Mouse (Mus musculus) ovary, postnatal 14 days (tissue): ENCODE measurements around the gene Gm38655.
A peak's percentile ranks its signal among the peaks of the same experiment; 100 is the strongest.
"Not testable (repeated sequence)": the region's sequence is repeated elsewhere in the genome, so short reads cannot be mapped to it uniquely, and the experiment has no call there.

Source experiments
- DNase-seq: peaks from one replicate; pipeline ENCODE4 v3.0.0; 2022; ENCODE audit warnings: low spot score

The Gm38655 gene

GRCm38 (mm10) chr17:25169706-25170105 lies 5.6 kb downstream of the Gm38655 start:
- DNase-seq, result no peak

GRCm38 (mm10) chr17:25165970-25166671 lies 9.2 kb downstream of the Gm38655 start:
- no peak for DNase-seq

GRCm38 (mm10) chr17:25164770-25165169 lies 10.5 kb downstream of the Gm38655 start:
- no peak for DNase-seq

GRCm38 (mm10) chr17:25163387-25163786 lies 11.9 kb downstream of the Gm38655 start:
- no peak for DNase-seq

- no peak for DNase-seq
These were observed 13.1 kb downstream of the Gm38655 start, which contains the start of gene Ccdc154 for GRCm38 (mm10) chr17:25162161-25162560. Ccdc154 (plus strand) TSS chr17:25162461.

GRCm38 (mm10) chr17:25139960-25140359 lies 35.3 kb downstream of the Gm38655 start:
- DNase-seq, result no peak

- DNase-seq, result no peak
These were observed 36.5 kb downstream of the Gm38655 start for GRCm38 (mm10) chr17:25138803-25139202.

- no peak for DNase-seq
These were observed 39.6 kb downstream of the Gm38655 start for GRCm38 (mm10) chr17:25135622-25136021.

GRCm38 (mm10) chr17:25133275-25133698 lies 42.0 kb downstream of the Gm38655 start, which contains the start of gene Clcn7:
Clcn7 (plus strand) TSS chr17:25133391.
- peak; percentile 87 for DNase-seq

- no peak for DNase-seq
These were observed 45.2 kb downstream of the Gm38655 start for GRCm38 (mm10) chr17:25130060-25130459.

- no peak for DNase-seq
These were observed 47.6 kb downstream of the Gm38655 start for GRCm38 (mm10) chr17:25127681-25128080.

GRCm38 (mm10) chr17:25127079-25127478 lies 48.2 kb downstream of the Gm38655 start:
- DNase-seq, result no peak

- not testable (repeated sequence) for DNase-seq
These were observed 49.7 kb downstream of the Gm38655 start for GRCm38 (mm10) chr17:25125442-25126060.

- DNase-seq, result no peak
These were observed 51.3 kb downstream of the Gm38655 start for GRCm38 (mm10) chr17:25123979-25124378.
